Mouse (Mus musculus) MEL (cell line): ENCODE results near the gene Tnnt2.

ENCODE experiments used
- E2F4 ChIP-seq: IDR thresholded peaks from 2 replicates; pipeline ENCODE4 v1.6.1; 2011; ENCODE audit warnings: low read depth, low read length, improper control_type of control experiment, borderline replicate concordance
- MEF2A ChIP-seq: IDR thresholded peaks from 2 replicates; pipeline ENCODE4 v1.6.1; 2014; ENCODE audit warnings: low read depth, mild to moderate bottlenecking, inconsistent platforms, low read length, improper control_type of control experiment; ENCODE audit not compliant: poor library complexity, insufficient replicate concordance, severe bottlenecking; ENCODE audit errors: extremely low read depth
- MYB ChIP-seq: IDR thresholded peaks from 2 replicates; pipeline ENCODE4 v1.6.1; 2011; ENCODE audit warnings: mild to moderate bottlenecking, low read depth, low read length, improper control_type of control experiment
- POLR2A ChIP-seq, 2 experiments: IDR thresholded peaks; 2 replicates each; pipeline ENCODE4 v1.6.1; 2011 to 2012; ENCODE audit warnings: low read length in 2 of 2, mild to moderate bottlenecking in 2 of 2, control low read depth in 1 of 2, improper control_type of control experiment in 1 of 2, low read depth in 1 of 2, moderate library complexity in 1 of 2; ENCODE audit not compliant: control insufficient read depth in 1 of 2, insufficient read depth in 1 of 2, poor library complexity in 1 of 2
- SMC3 ChIP-seq: IDR thresholded peaks from 2 replicates; pipeline ENCODE4 v1.6.1; 2011; ENCODE audit warnings: low read depth, low read length, improper control_type of control experiment

DNA sequence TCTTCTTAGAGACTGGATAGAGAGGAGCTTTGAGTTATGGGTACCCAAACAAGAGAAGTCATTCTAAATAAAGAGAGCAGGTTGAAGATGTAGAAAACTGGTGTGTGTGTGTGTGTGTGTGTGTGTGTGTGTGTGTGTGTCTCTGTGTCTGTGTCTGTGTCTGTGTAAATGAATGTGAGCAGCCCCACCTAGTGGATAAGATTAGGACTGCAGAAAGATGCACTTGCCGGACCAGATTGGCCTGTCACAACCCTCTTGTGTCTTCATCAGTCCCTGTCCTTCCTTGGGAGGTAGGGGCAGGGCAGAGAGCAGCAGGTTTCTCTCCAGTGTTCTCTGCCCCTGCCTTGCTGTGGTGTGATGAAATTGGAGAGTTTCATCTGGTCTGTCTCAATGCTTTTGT is 7.2 kb upstream of the Tnnt2 start:
- TF ChIP-seq SMC3 (peak; percentile 52), MYB (no peak), E2F4 (no peak), POLR2A (IDR thresholded peaks at IDR 0.05; ENCODE audit: control insufficient read depth in 1 of 2, insufficient read depth in 1 of 2, low read depth in 1 of 2, low read length in 2 of 2, poor library complexity in 1 of 2) (no peak), MEF2A (no peak)
